Mouse (Mus musculus) liver, embryonic 15.5 days (tissue): ENCODE measurements around the gene Spsb1. TPM values are rescaled to one million over a fixed set of nuclear protein-coding genes. Genes with fewer than 3 reads are reported as not detected.

Source experiments
- ATAC-seq: fragments of 200-750 bp; cut with Nextera tagmentation; 2 replicates; pipeline ENCODE4 v1.8.0; 2017; ENCODE audit warnings: moderate number of reproducible peaks, mild to moderate bottlenecking, moderate library complexity; ENCODE audit not compliant: insufficient read depth
- H3K27ac ChIP-seq: fragments of 300-500 bp; sonication (generic); replicated peaks from 2 replicates; pipeline ENCODE4 v1.5.1; 2015; ENCODE audit warnings: mild to moderate bottlenecking, inconsistent platforms
- H3K27me3 ChIP-seq: fragments of 300-500 bp; sonication (generic); 2 replicates; pipeline ENCODE4 v1.6.1; 2015; ENCODE audit warnings: mild to moderate bottlenecking, inconsistent platforms
- H3K36me3 ChIP-seq: fragments of 300-500 bp; sonication (generic); replicated peaks from 2 replicates; pipeline ENCODE4 v1.6.1; 2015; ENCODE audit warnings: moderate library complexity, mild to moderate bottlenecking, inconsistent platforms
- H3K4me1 ChIP-seq: fragments of 300-500 bp; sonication (generic); replicated peaks from 2 replicates; pipeline ENCODE4 v1.6.1; 2015; ENCODE audit warnings: inconsistent platforms
- H3K4me2 ChIP-seq: fragments of 300-500 bp; sonication (generic); 2 replicates; pipeline ENCODE4 v1.6.1; 2015; ENCODE audit warnings: moderate library complexity, mild to moderate bottlenecking, inconsistent platforms
- H3K4me3 ChIP-seq: fragments of 300-500 bp; sonication (generic); replicated peaks from 2 replicates; pipeline ENCODE4 v1.5.1; 2015; ENCODE audit warnings: mild to moderate bottlenecking, inconsistent platforms
- H3K9ac ChIP-seq: fragments of 300-500 bp; sonication (generic); 2 replicates; pipeline ENCODE4 v1.6.1; 2015; ENCODE audit warnings: moderate library complexity, mild to moderate bottlenecking, inconsistent platforms
- H3K9me3 ChIP-seq: fragments of 300-500 bp; sonication (generic); replicated peaks from 2 replicates; pipeline ENCODE4 v1.6.1; 2016; ENCODE audit warnings: inconsistent platforms
- WGBS: fragments of 180-500 bp; shearing (Covaris S2); methylation state at CpG from one replicate; pipeline ENCODE4 v1.1.7; 2015; ENCODE audit warnings: mixed read lengths; ENCODE audit not compliant: insufficient replicate concordance; 5-methylcytosine and 5-hydroxymethylcytosine counted together
- polyA plus RNA-seq: library from polyadenylated mRNA; unstranded; fragments of >200 nt; fragmentation: Nextera tagmentation; extraction: Ambion mirVana; gene quantifications from 2 replicates; pipeline ENCODE4 v1.2.1, GENCODE M21; 2015

Gene Spsb1
- polyA plus RNA-seq, 1 experiment from 2014 or later, result 0.61 TPM

DNA sequence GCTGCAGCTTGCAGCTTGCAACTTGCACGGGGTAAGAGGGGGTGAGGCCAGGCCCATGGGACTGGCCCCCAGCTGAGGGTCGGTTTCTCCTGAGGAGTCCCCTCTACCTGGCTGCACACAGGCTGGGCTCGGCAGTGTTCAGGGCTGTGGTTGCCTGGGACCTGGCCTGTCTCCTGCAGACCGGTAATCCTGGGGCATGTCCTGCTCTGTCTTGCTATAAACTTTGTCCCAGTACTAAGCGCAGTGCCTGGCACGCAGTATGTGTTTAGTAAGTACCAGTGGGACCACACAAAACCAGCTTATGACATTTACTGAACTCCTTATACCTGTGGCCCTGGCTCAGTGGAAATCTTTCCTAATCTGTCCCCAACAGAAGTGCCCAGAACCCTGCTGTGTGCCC is 10.8 kb upstream of the Spsb1 start:
- no peak for ATAC-seq
- Histone ChIP-seq H3K9me3 (no peaks in the 10 kb centered on the region), H3K27me3 (peaks cover 8% of the 10 kb centered on the region; the same call in 1 of the 2 replicates), H3K4me1 (0 out of 2 replicates have a peak, but pooled peaks cover 4% of the 10 kb centered on the region), H3K9ac (no peak overlapping the region), H3K36me3 (no peaks in the 10 kb centered on the region), H3K4me2 (no peak overlapping the region), H3K4me3 (no peak overlapping the region), H3K27ac (no peak overlapping the region)
- 66% methylated on average over 6 of the region's 6 CpGs for WGBS

GRCm38 (mm10) chr4:149965242-149965641 is 10.4 kb upstream of the Spsb1 start:
- WGBS, result 46% methylated on average over 6 of the region's 6 CpGs
- ATAC-seq, result no peak
- no peaks in the 10 kb centered on the region for H3K36me3 ChIP-seq
- H3K4me3 ChIP-seq, result no peak overlapping the region
- no peak overlapping the region for H3K27ac ChIP-seq
- peaks cover 8% of the 10 kb centered on the region; the same call in 1 of the 2 replicates for H3K27me3 ChIP-seq
- H3K4me2 ChIP-seq, result no peak overlapping the region
- no peak overlapping the region for H3K9ac ChIP-seq
- H3K9me3 ChIP-seq, result no peaks in the 10 kb centered on the region
- H3K4me1 ChIP-seq, result 0 out of 2 replicates have a peak, but pooled peaks cover 4% of the 10 kb centered on the region

- H3K9ac ChIP-seq, result no peak overlapping the region
- no peaks in the 10 kb centered on the region for H3K9me3 ChIP-seq
- no peak overlapping the region for H3K4me2 ChIP-seq
- WGBS, result 49% methylated on average over 3 of the region's 3 CpGs
- no peak overlapping the region for H3K4me3 ChIP-seq
- H3K27ac ChIP-seq, result no peak overlapping the region
- H3K4me1 ChIP-seq, result 0 out of 2 replicates have a peak, but pooled peaks cover 4% of the 10 kb centered on the region
- no peak for ATAC-seq
- H3K27me3 ChIP-seq, result peaks cover 4% of the 10 kb centered on the region; the same call in 1 of the 2 replicates
- H3K36me3 ChIP-seq, result no peaks in the 10 kb centered on the region
Measured at GRCm38 (mm10) chr4:149964770-149965169, 9.9 kb upstream of the Spsb1 start.

- H3K9me3 ChIP-seq, result no peaks in the 10 kb centered on the region
- H3K27me3 ChIP-seq, result peaks cover 4% of the 10 kb centered on the region; the same call in 1 of the 2 replicates
- no peak overlapping the region for H3K4me2 ChIP-seq
- H3K4me1 ChIP-seq, result 0 out of 2 replicates have a peak, but pooled peaks cover 4% of the 10 kb centered on the region
- no peak overlapping the region for H3K27ac ChIP-seq
- H3K9ac ChIP-seq, result no peak overlapping the region
- no peak overlapping the region for H3K4me3 ChIP-seq
- 72% methylated on average over 8 of the region's 8 CpGs for WGBS
- no peaks in the 10 kb centered on the region for H3K36me3 ChIP-seq
- no peak for ATAC-seq
Measured at GRCm38 (mm10) chr4:149964285-149964684, 9.4 kb upstream of the Spsb1 start.

GRCm38 (mm10) chr4:149960391-149960790 is 5.5 kb upstream of the Spsb1 start:
- Histone ChIP-seq H3K27me3 (peaks cover 30% of the 10 kb centered on the region), H3K9ac (no peak overlapping the region), H3K4me1 (peaks cover 3% of the 10 kb centered on the region), H3K27ac (no peak overlapping the region), H3K9me3 (no peaks in the 10 kb centered on the region), H3K36me3 (no peaks in the 10 kb centered on the region), H3K4me3 (no peak overlapping the region), H3K4me2 (no peak overlapping the region)
- WGBS, result 60% methylated on average over 7 of the region's 7 CpGs
- no peak for ATAC-seq

GRCm38 (mm10) chr4:149959816-149960215 is 5.0 kb upstream of the Spsb1 start:
- Histone ChIP-seq H3K27ac (no peak overlapping the region), H3K4me3 (no peak overlapping the region), H3K27me3 (peaks cover 35% of the 10 kb centered on the region), H3K36me3 (no peaks in the 10 kb centered on the region), H3K4me1 (peaks cover 8% of the 10 kb centered on the region), H3K9me3 (no peaks in the 10 kb centered on the region), H3K4me2 (no peak overlapping the region), H3K9ac (no peak overlapping the region)
- WGBS, result 47% methylated on average over 10 of the region's 10 CpGs
- no peak for ATAC-seq

- Histone ChIP-seq H3K9ac (no peak overlapping the region), H3K36me3 (no peaks in the 10 kb centered on the region), H3K9me3 (no peaks in the 10 kb centered on the region), H3K27ac (no peak overlapping the region), H3K4me2 (no peak overlapping the region), H3K4me3 (no peak overlapping the region), H3K4me1 (peaks cover 20% of the 10 kb centered on the region), H3K27me3 (peaks cover 48% of the 10 kb centered on the region)
- ATAC-seq, result no peak
- WGBS, result 2% methylated on average over 5 of the region's 5 CpGs
Measured at GRCm38 (mm10) chr4:149958566-149958965, 3.7 kb upstream of the Spsb1 start.

- H3K4me1 ChIP-seq, result peaks cover 20% of the 10 kb centered on the region
- H3K36me3 ChIP-seq, result no peaks in the 10 kb centered on the region
- H3K9ac ChIP-seq, result no peak overlapping the region
- ATAC-seq, result no peak
- H3K27me3 ChIP-seq, result peaks cover 73% of the 10 kb centered on the region
- no peaks in the 10 kb centered on the region for H3K9me3 ChIP-seq
- H3K4me3 ChIP-seq, result no peak overlapping the region
- H3K27ac ChIP-seq, result no peak overlapping the region
- no peak overlapping the region for H3K4me2 ChIP-seq
- 50% methylated on average over 13 of the region's 13 CpGs for WGBS
Measured at GRCm38 (mm10) chr4:149956048-149956447, 1.2 kb upstream of the Spsb1 start.

GRCm38 (mm10) chr4:149955631-149956030 is 788 bp upstream of the Spsb1 start:
- WGBS, result 16% methylated on average over 15 of the region's 15 CpGs
- H3K4me3 ChIP-seq, result no peak overlapping the region
- H3K27ac ChIP-seq, result no peak overlapping the region
- peak overlapping the region; percentile 58 for H3K4me2 ChIP-seq
- H3K27me3 ChIP-seq, result peaks cover 76% of the 10 kb centered on the region
- no peak overlapping the region for H3K9ac ChIP-seq
- ATAC-seq, result no peak; the same call in 1 of the 2 replicates
- H3K9me3 ChIP-seq, result no peaks in the 10 kb centered on the region
- no peaks in the 10 kb centered on the region for H3K36me3 ChIP-seq
- H3K4me1 ChIP-seq, result peaks cover 20% of the 10 kb centered on the region

DNA sequence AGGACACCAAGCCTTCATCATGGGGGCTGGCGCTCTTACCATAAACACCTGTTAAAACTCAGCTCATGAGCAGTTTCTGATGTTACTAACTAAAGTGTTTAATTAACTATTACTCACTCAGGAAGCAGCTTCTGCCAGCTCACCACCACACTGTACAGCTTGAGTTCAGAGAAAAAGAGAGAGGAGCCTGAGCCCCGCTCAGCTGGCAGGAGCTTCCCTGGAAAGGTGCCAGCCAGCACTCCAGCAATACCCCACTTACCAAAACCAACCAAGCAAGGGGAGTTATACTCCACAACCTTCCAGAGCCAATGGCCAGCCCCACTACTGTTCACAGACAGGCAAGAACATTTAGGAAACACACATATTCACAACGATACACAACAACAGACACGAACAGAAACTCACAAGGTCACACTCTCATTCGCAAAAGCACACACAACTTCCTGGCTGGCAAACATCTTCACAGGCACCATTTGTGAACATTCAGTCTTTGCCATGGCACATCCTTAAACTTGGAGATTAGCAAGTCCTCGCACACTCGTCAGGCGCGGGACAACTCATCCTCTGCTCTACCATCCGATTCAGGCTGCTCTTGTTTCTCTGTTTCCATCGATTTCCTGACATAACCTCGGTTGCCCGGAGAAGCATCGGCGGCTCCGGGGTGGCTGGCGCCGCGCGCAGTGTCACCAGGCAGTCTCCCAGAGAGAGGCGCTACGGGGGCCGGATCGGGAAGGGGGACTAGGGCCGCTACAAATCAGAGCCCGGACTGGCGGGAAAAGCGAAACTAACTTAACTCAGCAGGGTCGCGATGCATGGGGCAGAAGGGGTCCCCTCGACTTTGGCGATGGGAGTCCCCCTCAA is 992 bp downstream of the Spsb1 start:
- ATAC-seq, result no peak
- Histone ChIP-seq H3K27ac (no peak overlapping the region), H3K9ac (no peak overlapping the region; the same call in 1 of the 2 replicates), H3K9me3 (no peaks in the 10 kb centered on the region), H3K4me1 (peaks cover 20% of the 10 kb centered on the region), H3K4me3 (peak overlapping the region; percentile 56), H3K27me3 (peaks cover 89% of the 10 kb centered on the region), H3K36me3 (no peaks in the 10 kb centered on the region), H3K4me2 (peak overlapping the region; percentile 82)
- 6% methylated on average over 32 of the region's 32 CpGs for WGBS

- H3K4me1 ChIP-seq, result peaks cover 20% of the 10 kb centered on the region
- H3K27ac ChIP-seq, result no peak overlapping the region
- 77% methylated on average over 9 of the region's 9 CpGs for WGBS
- H3K36me3 ChIP-seq, result no peaks in the 10 kb centered on the region
- no peak for ATAC-seq
- H3K4me3 ChIP-seq, result no peak overlapping the region
- no peak overlapping the region for H3K9ac ChIP-seq
- H3K9me3 ChIP-seq, result no peaks in the 10 kb centered on the region
- no peak overlapping the region for H3K4me2 ChIP-seq
- H3K27me3 ChIP-seq, result peaks cover 88% of the 10 kb centered on the region
Measured at GRCm38 (mm10) chr4:149952201-149952600, 2.6 kb downstream of the Spsb1 start.
